Mouse (Mus musculus) midbrain, embryonic 15.5 days (tissue): ENCODE measurements at regions not wholly inside any gene's neighbourhood (a gene's known extent, or its start where the extent isn't known, plus 50 kb on each side); places are given as distances from the start of the nearest gene placed in this dataset.

Experiments used
- ATAC-seq: fragments of 200-750 bp; cut with Nextera tagmentation; replicated peaks from 2 replicates; pipeline ENCODE4 v1.8.0; 2017; ENCODE audit warnings: moderate TSS enrichment
- H3K27ac ChIP-seq: fragments of 300-500 bp; sonication (generic); 2 replicates; pipeline ENCODE4 v1.5.1; 2015; ENCODE audit warnings: mild to moderate bottlenecking, inconsistent platforms
- H3K27me3 ChIP-seq: fragments of 300-500 bp; sonication (generic); replicated peaks from 2 replicates; pipeline ENCODE4 v1.6.1; 2015; ENCODE audit warnings: inconsistent platforms
- H3K36me3 ChIP-seq: fragments of 300-500 bp; sonication (generic); replicated peaks from 2 replicates; pipeline ENCODE4 v1.6.1; 2015; ENCODE audit warnings: inconsistent platforms
- H3K4me1 ChIP-seq: fragments of 300-500 bp; sonication (generic); 2 replicates; pipeline ENCODE4 v1.6.1; 2015; ENCODE audit warnings: inconsistent platforms
- H3K4me2 ChIP-seq: fragments of 300-500 bp; sonication (generic); 2 replicates; pipeline ENCODE4 v1.6.1; 2015; ENCODE audit warnings: inconsistent platforms, mild to moderate bottlenecking, moderate library complexity
- H3K4me3 ChIP-seq: fragments of 300-500 bp; sonication (generic); 2 replicates; pipeline ENCODE4 v1.5.1; 2015; ENCODE audit warnings: mild to moderate bottlenecking, inconsistent platforms
- H3K9ac ChIP-seq: fragments of 300-500 bp; sonication (generic); 2 replicates; pipeline ENCODE4 v1.6.1; 2015; ENCODE audit warnings: mild to moderate bottlenecking, inconsistent platforms
- H3K9me3 ChIP-seq: fragments of 300-500 bp; sonication (generic); 2 replicates; pipeline ENCODE4 v1.6.1; 2016; ENCODE audit warnings: inconsistent platforms
- WGBS: fragments of 180-500 bp; shearing (Covaris S2); methylation state at CpG from one replicate; pipeline ENCODE4 v1.1.7; 2015; ENCODE audit warnings: mixed read lengths; 5-methylcytosine and 5-hydroxymethylcytosine counted together

DNA sequence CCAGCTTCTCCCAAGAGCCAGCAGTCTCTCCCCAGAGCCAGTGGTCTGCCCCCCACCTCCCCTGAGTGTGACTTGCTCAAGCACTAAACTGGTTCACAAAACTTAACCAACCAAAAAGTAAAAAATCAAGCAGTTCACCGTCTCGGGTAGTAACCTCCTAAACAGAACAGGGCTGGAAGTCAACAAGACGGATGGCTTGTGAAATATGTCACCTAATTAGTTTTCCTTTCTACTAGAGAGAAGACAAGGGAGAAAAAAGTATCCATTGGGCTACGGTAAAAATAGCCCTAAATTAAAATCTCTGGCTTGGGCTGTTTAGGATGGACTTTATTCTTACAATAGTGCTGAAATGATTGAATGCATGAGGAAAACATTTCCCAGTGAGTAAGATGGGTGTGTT, 108.6 kb downstream of the Foxb1 start:
- Histone ChIP-seq H3K27ac (no peak overlapping the region), H3K4me3 (no peak overlapping the region), H3K36me3 (no peaks in the 10 kb centered on the region), H3K9ac (no peak overlapping the region), H3K27me3 (no peaks in the 10 kb centered on the region), H3K9me3 (no peaks in the 10 kb centered on the region), H3K4me1 (no peaks in the 10 kb centered on the region), H3K4me2 (no peak overlapping the region)
- no peak for ATAC-seq
- WGBS = 93% methylated on average over 4 of the region's 4 CpGs

DNA sequence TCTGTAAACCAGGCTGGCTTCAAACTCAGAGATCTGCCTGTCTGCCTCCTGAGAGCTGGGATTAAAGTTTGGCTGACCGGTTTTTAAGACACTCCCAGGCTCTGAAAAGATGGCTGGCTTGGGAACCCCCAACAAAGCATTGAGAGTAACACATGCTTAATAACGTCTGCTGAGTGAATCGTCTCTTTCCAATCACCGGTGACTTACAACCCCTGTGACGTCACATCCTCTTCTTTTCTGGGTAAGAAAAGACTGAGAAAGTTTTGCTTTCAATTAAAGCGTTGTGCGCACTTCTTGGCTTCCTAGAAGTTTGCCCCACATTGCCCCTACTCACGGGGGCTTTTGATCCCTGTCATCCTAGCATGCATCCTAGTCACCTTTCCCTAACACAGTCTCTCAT, 109.1 kb downstream of the Foxb1 start:
- H3K4me3 ChIP-seq = no peak overlapping the region
- no peaks in the 10 kb centered on the region for H3K9me3 ChIP-seq
- no peak overlapping the region for H3K4me2 ChIP-seq
- ATAC-seq = no peak
- no peaks in the 10 kb centered on the region for H3K36me3 ChIP-seq
- no peak overlapping the region for H3K27ac ChIP-seq
- H3K4me1 ChIP-seq = no peaks in the 10 kb centered on the region
- 74% methylated on average over 8 of the region's 8 CpGs for WGBS
- no peaks in the 10 kb centered on the region for H3K27me3 ChIP-seq
- H3K9ac ChIP-seq = no peak overlapping the region

GRCm38 (mm10) chr9:69642591-69642990, 118.1 kb downstream of the Foxb1 start:
- ATAC-seq = no peak
- no peaks in the 10 kb centered on the region for H3K27me3 ChIP-seq
- H3K9me3 ChIP-seq = no peaks in the 10 kb centered on the region
- H3K4me3 ChIP-seq = no peak overlapping the region
- H3K36me3 ChIP-seq = no peaks in the 10 kb centered on the region
- WGBS = 58% methylated on average over 5 of the region's 5 CpGs
- no peak overlapping the region for H3K9ac ChIP-seq
- no peak overlapping the region for H3K27ac ChIP-seq
- H3K4me1 ChIP-seq = no peaks in the 10 kb centered on the region
- no peak overlapping the region for H3K4me2 ChIP-seq

DNA sequence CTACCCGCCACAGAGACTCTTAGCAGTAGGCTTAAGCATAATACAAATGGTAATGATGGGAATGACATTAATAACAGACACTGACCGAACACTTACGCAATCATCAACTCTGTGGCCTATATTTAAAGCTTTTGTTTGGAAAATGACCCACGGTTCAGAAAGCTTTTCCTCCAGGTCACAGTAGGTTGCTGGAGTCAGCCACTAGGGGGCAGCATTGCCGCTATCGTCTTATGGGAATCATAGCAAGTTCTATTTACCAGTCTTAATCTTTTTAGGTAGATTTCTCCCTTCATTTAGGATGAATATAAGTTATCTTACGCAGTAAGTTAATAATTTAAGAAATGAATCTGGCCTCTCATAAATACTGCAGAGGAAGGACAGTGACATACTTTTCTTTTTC, 137.4 kb downstream of the Foxb1 start:
- H3K4me2 ChIP-seq = no peak overlapping the region
- no peak overlapping the region for H3K4me3 ChIP-seq
- no peak for ATAC-seq
- no peak overlapping the region for H3K27ac ChIP-seq
- H3K27me3 ChIP-seq = no peaks in the 10 kb centered on the region; the same call in 1 of the 2 replicates
- no peaks in the 10 kb centered on the region for H3K4me1 ChIP-seq
- H3K36me3 ChIP-seq = no peaks in the 10 kb centered on the region
- 16% methylated on average over 7 of the region's 7 CpGs for WGBS
- no peaks in the 10 kb centered on the region for H3K9me3 ChIP-seq
- no peak overlapping the region for H3K9ac ChIP-seq

DNA sequence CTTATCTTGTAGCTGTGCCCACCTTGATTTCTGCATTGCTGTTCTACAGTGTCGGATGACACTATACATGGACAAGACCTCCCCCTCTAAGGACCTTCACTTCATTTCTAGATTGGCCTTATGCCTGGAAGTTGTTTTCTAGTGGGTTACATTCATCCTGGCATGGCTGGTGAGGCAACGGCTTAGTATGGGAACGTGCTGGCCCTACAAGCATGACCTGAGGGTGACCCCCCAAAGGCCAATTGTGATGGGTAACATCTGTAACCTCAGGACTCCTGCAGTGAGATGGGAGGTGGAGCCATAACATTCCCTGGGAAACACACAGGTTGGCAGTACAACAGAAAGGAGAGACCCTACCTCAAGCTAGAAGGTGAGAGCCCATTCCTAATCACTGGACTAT, 139.7 kb downstream of the Foxb1 start:
- Histone ChIP-seq H3K9me3 (no peaks in the 10 kb centered on the region), H3K4me3 (no peak overlapping the region), H3K4me2 (no peak overlapping the region), H3K27me3 (no peaks in the 10 kb centered on the region; the same call in 1 of the 2 replicates), H3K4me1 (no peaks in the 10 kb centered on the region), H3K36me3 (no peaks in the 10 kb centered on the region), H3K27ac (no peak overlapping the region), H3K9ac (no peak overlapping the region)
- no peak for ATAC-seq
- 75% methylated on average over 3 of the region's 3 CpGs for WGBS

GRCm38 (mm10) chr9:69617328-69617727, 143.4 kb downstream of the Foxb1 start:
- WGBS = 88% methylated on average over 2 of the region's 2 CpGs
- no peak for ATAC-seq
- H3K27me3 ChIP-seq = no peaks in the 10 kb centered on the region

GRCm38 (mm10) chr9:69597472-69597871, 144.1 kb downstream of the Anxa2 start:
- WGBS = 84% methylated on average over 8 of the region's 8 CpGs
- H3K27ac ChIP-seq = no peak overlapping the region
- H3K4me2 ChIP-seq = no peak overlapping the region
- H3K4me1 ChIP-seq = peaks cover 2% of the 10 kb centered on the region; the same call in 1 of the 2 replicates
- H3K36me3 ChIP-seq = no peaks in the 10 kb centered on the region
- no peak overlapping the region for H3K9ac ChIP-seq
- H3K9me3 ChIP-seq = no peaks in the 10 kb centered on the region
- ATAC-seq = no peak
- no peaks in the 10 kb centered on the region for H3K27me3 ChIP-seq
- H3K4me3 ChIP-seq = no peak overlapping the region

More at GRCm38 (mm10) chr9:69617328-69617727, 143.4 kb downstream of the Foxb1 start:
- no peaks in the 10 kb centered on the region for H3K36me3 ChIP-seq
- no peak overlapping the region for H3K4me2 ChIP-seq
- no peak overlapping the region for H3K9ac ChIP-seq
- no peaks in the 10 kb centered on the region for H3K4me1 ChIP-seq
- H3K27ac ChIP-seq = no peak overlapping the region
- H3K9me3 ChIP-seq = no peaks in the 10 kb centered on the region
- H3K4me3 ChIP-seq = no peak overlapping the region

DNA sequence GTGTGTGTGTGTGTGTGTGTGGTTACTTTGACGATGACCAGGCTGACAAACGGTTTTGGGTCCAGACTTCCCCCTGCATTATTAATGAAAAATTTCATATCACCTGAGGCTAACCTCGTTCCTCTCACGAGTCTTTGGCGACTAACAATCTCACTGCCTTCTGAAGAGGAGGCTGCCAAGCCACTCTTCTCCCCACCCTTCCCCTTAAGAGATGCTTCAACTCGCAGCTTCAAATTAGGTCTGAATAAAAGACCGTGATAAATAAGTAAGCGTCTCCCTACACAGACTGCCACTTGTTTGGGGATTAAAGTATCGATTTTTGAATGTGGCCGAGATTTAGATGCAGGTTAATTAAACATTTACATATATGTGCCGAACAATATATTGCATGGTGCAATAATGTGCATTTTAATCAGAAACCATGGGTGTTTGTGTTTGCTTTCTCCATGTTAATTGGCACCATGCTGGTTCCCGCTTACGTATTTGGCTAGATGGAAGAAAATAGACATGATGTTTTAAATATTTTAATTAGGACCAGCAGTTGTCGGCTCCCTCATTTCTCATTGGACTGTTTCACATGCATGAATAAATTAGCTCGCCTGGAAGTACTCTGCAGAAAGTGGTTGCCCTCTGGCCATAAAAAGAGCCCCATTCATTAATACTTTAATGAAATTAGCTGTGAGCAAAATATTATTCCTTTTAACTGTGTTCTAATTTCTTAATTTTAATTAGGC, 139.1 kb downstream of the Anxa2 start:
- no peaks in the 10 kb centered on the region for H3K36me3 ChIP-seq
- no peaks in the 10 kb centered on the region for H3K27me3 ChIP-seq
- ATAC-seq = 0 out of 2 replicates have a peak, but pooled peaks have one; percentile 45
- WGBS = 39% methylated on average over 15 of the region's 15 CpGs
- 0 out of 2 replicates have a peak overlapping the region, but pooled peaks have one; percentile 9 for H3K4me2 ChIP-seq
- peaks cover 4% of the 10 kb centered on the region; the same call in 1 of the 2 replicates for H3K4me1 ChIP-seq
- peak overlapping the region; percentile 23; the same call in 1 of the 2 replicates for H3K27ac ChIP-seq
- H3K9me3 ChIP-seq = no peaks in the 10 kb centered on the region
- H3K9ac ChIP-seq = no peak overlapping the region
- no peak overlapping the region for H3K4me3 ChIP-seq

DNA sequence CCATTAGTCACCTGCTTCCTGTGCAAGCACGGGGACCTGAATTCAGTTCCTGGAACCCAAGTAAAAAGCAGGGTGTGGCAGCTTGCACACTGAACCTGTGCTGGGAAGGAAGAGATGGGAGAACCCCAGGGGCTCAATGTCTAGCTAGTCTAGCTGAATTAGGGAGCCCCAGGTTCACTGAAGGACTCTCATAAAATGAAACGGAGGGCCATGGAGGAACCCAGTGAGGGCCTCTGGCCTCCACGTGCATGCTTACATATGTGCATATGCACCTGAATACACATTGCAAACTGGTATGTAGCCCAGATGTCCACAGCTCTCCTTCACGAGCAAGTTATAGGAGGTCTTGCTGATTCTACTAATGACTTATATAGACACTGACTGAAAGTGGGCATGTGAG, 135.4 kb downstream of the Anxa2 start:
- no peak overlapping the region for H3K4me3 ChIP-seq
- peaks cover 4% of the 10 kb centered on the region; the same call in 1 of the 2 replicates for H3K4me1 ChIP-seq
- no peaks in the 10 kb centered on the region for H3K36me3 ChIP-seq
- no peaks in the 10 kb centered on the region for H3K27me3 ChIP-seq
- H3K27ac ChIP-seq = no peak overlapping the region
- 96% methylated on average over 4 of the region's 4 CpGs for WGBS
- no peaks in the 10 kb centered on the region for H3K9me3 ChIP-seq
- ATAC-seq = no peak
- H3K4me2 ChIP-seq = no peak overlapping the region
- no peak overlapping the region for H3K9ac ChIP-seq

- H3K4me2 ChIP-seq = no peak overlapping the region
- no peaks in the 10 kb centered on the region for H3K9me3 ChIP-seq
- H3K4me1 ChIP-seq = no peaks in the 10 kb centered on the region
- H3K4me3 ChIP-seq = no peak overlapping the region
- WGBS = 66% methylated on average over 3 of the region's 3 CpGs
- H3K27ac ChIP-seq = 0 out of 2 replicates have a peak overlapping the region, but pooled peaks have one; percentile 27
- no peak for ATAC-seq
- no peaks in the 10 kb centered on the region for H3K27me3 ChIP-seq
- no peaks in the 10 kb centered on the region for H3K36me3 ChIP-seq
- H3K9ac ChIP-seq = no peak overlapping the region
Measured at GRCm38 (mm10) chr9:69587096-69587495, 133.7 kb downstream of the Anxa2 start.

- no peak overlapping the region for H3K27ac ChIP-seq
- ATAC-seq = no peak
Measured at GRCm38 (mm10) chr9:69581236-69581635, 127.8 kb downstream of the Anxa2 start.

DNA sequence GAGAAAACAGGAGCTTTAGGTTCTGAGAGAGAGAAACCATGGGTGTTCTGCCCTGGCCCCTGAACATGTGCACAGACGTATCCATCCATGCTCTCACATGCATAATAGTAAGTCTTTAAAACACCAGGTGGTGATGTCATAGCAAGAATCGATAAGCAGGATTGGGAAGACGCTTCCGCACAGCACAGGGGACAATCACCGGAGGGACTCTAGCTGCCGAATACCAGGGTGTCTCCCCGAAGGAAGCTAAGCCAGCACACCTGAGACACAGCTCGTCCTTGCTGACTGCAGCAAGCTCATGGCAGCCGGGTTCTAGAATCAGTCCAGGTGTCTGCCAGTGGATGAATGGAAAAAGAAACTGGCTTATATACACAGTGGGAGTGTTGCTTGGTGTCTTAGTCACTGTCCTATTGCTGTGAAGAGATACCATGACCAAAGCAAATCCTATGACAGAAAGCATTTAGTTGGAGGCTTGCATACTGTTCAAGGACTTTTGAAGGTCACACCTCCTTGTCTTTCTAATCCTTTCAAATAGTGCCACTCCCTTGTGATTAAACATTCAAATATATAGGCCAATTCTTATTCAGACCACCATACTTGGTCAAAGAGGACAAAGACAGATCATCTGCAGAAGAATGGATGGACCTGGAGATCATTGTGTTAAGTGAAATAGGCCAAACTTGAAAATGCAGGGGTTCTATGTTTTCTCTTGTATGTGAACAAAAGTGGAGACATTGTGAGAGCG, 124.4 kb downstream of the Anxa2 start:
- 93% methylated on average over 10 of the region's 10 CpGs for WGBS
- H3K4me3 ChIP-seq = no peak overlapping the region

More at GRCm38 (mm10) chr9:69581236-69581635, 127.8 kb downstream of the Anxa2 start:
- H3K4me1 ChIP-seq = no peaks in the 10 kb centered on the region
- H3K9ac ChIP-seq = no peak overlapping the region
- H3K9me3 ChIP-seq = no peaks in the 10 kb centered on the region
- no peak overlapping the region for H3K4me2 ChIP-seq
- no peaks in the 10 kb centered on the region for H3K27me3 ChIP-seq
- no peak overlapping the region for H3K4me3 ChIP-seq
- H3K36me3 ChIP-seq = no peaks in the 10 kb centered on the region

More for the DNA sequence above, 124.4 kb downstream of the Anxa2 start:
- Histone ChIP-seq H3K27ac (no peak overlapping the region), H3K36me3 (no peaks in the 10 kb centered on the region), H3K27me3 (no peaks in the 10 kb centered on the region), H3K9me3 (no peaks in the 10 kb centered on the region), H3K9ac (no peak overlapping the region), H3K4me2 (no peak overlapping the region), H3K4me1 (no peaks in the 10 kb centered on the region)
- ATAC-seq = no peak
